Mouse (Mus musculus) layer of hippocampus, adult 8-10 months (tissue): ENCODE measurements around the gene 4930449I24Rik. TPM values are rescaled to one million over a fixed set of nuclear protein-coding genes. Genes with fewer than 3 reads are reported as not detected.
"Not testable (repeated sequence)": the region's sequence is repeated elsewhere in the genome, so short reads cannot be mapped to it uniquely, and the experiment has no call there.

ENCODE experiments used
- DNase-seq, 2 experiments: peaks; one replicate each; pipeline ENCODE4 v3.0.0; 2022; ENCODE audit warnings: low spot score in 2 of 2
- total RNA-seq, 4 experiments: library from RNA; stranded (reverse); gene quantifications; 2 replicates each; pipeline ENCODE4 v1.2.4; 2022

The 4930449I24Rik gene
- total RNA-seq: not detected

GRCm38 (mm10) chr5:146502099-146502498 lies at the start of gene 4930449I24Rik:
Gene 4930449I24Rik (plus strand): TSS chr5:146502399.
- DNase-seq: not testable (repeated sequence)

GRCm38 (mm10) chr5:146453556-146453955 lies 48.6 kb upstream of the 4930449I24Rik start:
- no peak for DNase-seq

GRCm38 (mm10) chr5:146461612-146462011 lies 40.6 kb upstream of the 4930449I24Rik start:
- DNase-seq: no peak

- no peak for DNase-seq
Measured at GRCm38 (mm10) chr5:146466663-146467062, 35.5 kb upstream of the 4930449I24Rik start.

- no peak for DNase-seq
Measured at GRCm38 (mm10) chr5:146468311-146468710, 33.9 kb upstream of the 4930449I24Rik start.

- no peak for DNase-seq
Measured at GRCm38 (mm10) chr5:146470821-146471220, 31.4 kb upstream of the 4930449I24Rik start.

- DNase-seq: no peak
Measured at GRCm38 (mm10) chr5:146471311-146471710, 30.9 kb upstream of the 4930449I24Rik start.

- DNase-seq: no peak
Measured at GRCm38 (mm10) chr5:146471821-146472220, 30.4 kb upstream of the 4930449I24Rik start.

- peak in 1 of 2 experiments; percentile 48 for DNase-seq
Measured at GRCm38 (mm10) chr5:146479564-146479963, 22.6 kb upstream of the 4930449I24Rik start.

- not testable (repeated sequence) for DNase-seq
Measured at GRCm38 (mm10) chr5:146481665-146482064, 20.5 kb upstream of the 4930449I24Rik start, which contains the start of gene Gm6408. Gene Gm6408 (plus strand): TSS chr5:146481965.

GRCm38 (mm10) chr5:146488959-146489358 lies 13.2 kb upstream of the 4930449I24Rik start:
- peak in 1 of 2 experiments; percentile 46 for DNase-seq

GRCm38 (mm10) chr5:146491063-146491462 lies 11.1 kb upstream of the 4930449I24Rik start, which contains the start of gene Gm6370:
Gene Gm6370 (plus strand): TSS chr5:146491363.
- DNase-seq: not testable (repeated sequence)

- DNase-seq: not testable (repeated sequence)
Measured at GRCm38 (mm10) chr5:146513823-146514222, 11.6 kb downstream of the 4930449I24Rik start, which contains the start of gene Gm3402. Gene Gm3402 (plus strand): TSS chr5:146514123.

- not testable (repeated sequence) for DNase-seq
Measured at GRCm38 (mm10) chr5:146525501-146525900, 23.3 kb downstream of the 4930449I24Rik start, which contains the start of gene Gm3404. Gene Gm3404 (plus strand): TSS chr5:146525801.

- DNase-seq: not testable (repeated sequence)
Measured at GRCm38 (mm10) chr5:146537347-146537746, 35.1 kb downstream of the 4930449I24Rik start, which contains the start of gene Gm3409. Gene Gm3409 (plus strand): TSS chr5:146537647.

Other genes with a start within 250 kb of the 4930449I24Rik start
- 100 to 1,000 TPM in 1 of 4 experiments, 10 to 100 TPM in 3; 92.2 to 101 (median 96.8) TPM for gene Wasf3, start 117.4 kb upstream of the 4930449I24Rik start, total RNA-seq
- gene Gm6408, start 20.4 kb upstream of the 4930449I24Rik start, total RNA-seq: not detected
- gene Gm6370, start 11.0 kb upstream of the 4930449I24Rik start, total RNA-seq: not detected
- gene Gm3402, start 11.7 kb downstream of the 4930449I24Rik start, total RNA-seq: not detected
- not detected for gene Gm3404, start 23.4 kb downstream of the 4930449I24Rik start, total RNA-seq
- not detected for gene Gm3409, start 35.2 kb downstream of the 4930449I24Rik start, total RNA-seq
- not detected for gene Gm3415, start 53.7 kb downstream of the 4930449I24Rik start, total RNA-seq
- gene Gpr12, start 82.8 kb downstream of the 4930449I24Rik start, total RNA-seq: 10 to 100 TPM; 29.4 to 40.7 (median 30.4) TPM